Mouse (Mus musculus) small intestine, adult 2 months (tissue): ENCODE measurements around the gene Aimp2.

Source experiments
- CTCF ChIP-seq: fragments of 200-500 bp; IDR thresholded peaks from 2 replicates; pipeline ENCODE4 v1.5.1; 2012; ENCODE audit warnings: low read depth, mild to moderate bottlenecking, control low read depth, inconsistent platforms, low read length, moderate library complexity, mixed read lengths; ENCODE audit not compliant: insufficient replicate concordance, insufficient read length; ENCODE audit errors: extremely low read depth
- POLR2A ChIP-seq: fragments of 200-500 bp; IDR thresholded peaks from 2 replicates; pipeline ENCODE4 v1.6.1; 2012; ENCODE audit warnings: low read depth, mild to moderate bottlenecking, control low read depth, inconsistent platforms, low read length, moderate library complexity

DNA sequence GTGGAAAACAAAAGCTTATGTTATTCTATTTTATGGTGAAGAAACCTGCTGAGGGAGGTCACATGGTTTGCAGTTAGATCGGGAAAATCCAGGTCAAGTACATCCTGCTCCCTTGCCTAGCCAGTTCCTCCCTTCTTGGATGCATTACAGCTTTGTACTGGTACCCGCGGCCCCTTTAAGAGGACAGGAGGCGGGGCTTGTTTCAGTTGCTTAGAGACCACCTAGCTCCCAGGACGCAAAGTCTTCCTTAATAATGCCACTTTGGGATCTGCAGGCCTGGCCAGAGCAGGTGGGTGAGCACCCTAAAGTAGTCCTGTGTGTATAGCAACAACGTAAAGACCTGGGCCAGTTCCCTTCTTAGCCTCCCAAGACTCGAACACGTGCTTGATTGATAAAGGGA is 23.2 kb upstream of the Aimp2 start, which contains the start of gene Rsph10b:
- TF ChIP-seq CTCF (no peak), POLR2A (no peak)
